Mouse (Mus musculus) MEL (cell line): ENCODE measurements at regions not wholly inside any gene's neighbourhood (a gene's known extent, or its start where the extent isn't known, plus 50 kb on each side); places are given as distances from the start of the nearest gene placed in this dataset.

Source experiments
- DNase-seq: peaks from one replicate; pipeline ENCODE4 v3.0.0; 2011; ENCODE audit warnings: low read depth, low spot score
- H3K27ac ChIP-seq: 2 replicates; pipeline ENCODE4 v1.5.1; 2012; ENCODE audit warnings: low read depth, mild to moderate bottlenecking, control low read depth, low read length, moderate library complexity; ENCODE audit not compliant: control insufficient read depth
- H3K27me3 ChIP-seq, 2 experiments: fragments of 150-350 bp in 1 of 2; sonication (generic) in 1 of 2; 2 replicates each; pipeline ENCODE4 v1.6.1; 2012; ENCODE audit warnings: low read length in 2 of 2, mild to moderate bottlenecking in 2 of 2, improper control_type of control experiment in 1 of 2, moderate library complexity in 1 of 2; ENCODE audit not compliant: insufficient read depth in 2 of 2, control insufficient read depth in 1 of 2
- H3K36me3 ChIP-seq, 2 experiments: 2 replicates each; pipeline ENCODE4 v1.6.1; 2012 to 2014; ENCODE audit warnings: low read length in 2 of 2, improper control_type of control experiment in 1 of 2, inconsistent platforms in 1 of 2, mild to moderate bottlenecking in 1 of 2; ENCODE audit not compliant: insufficient read depth in 2 of 2, control insufficient read depth in 1 of 2
- H3K4me1 ChIP-seq, 2 experiments: fragments of 150-350 bp in 1 of 2; sonication (generic) in 1 of 2; 2 replicates each; pipeline ENCODE4 v1.6.1; 2012; ENCODE audit warnings: low read length in 2 of 2, improper control_type of control experiment in 1 of 2, mild to moderate bottlenecking in 1 of 2; ENCODE audit not compliant: insufficient read depth in 2 of 2, control insufficient read depth in 1 of 2
- H3K4me3 ChIP-seq, 2 experiments: fragments of 150-350 bp in 1 of 2; sonication (generic) in 1 of 2; 2 replicates each; pipeline ENCODE4 v1.5.1; 2012; ENCODE audit warnings: low read depth in 2 of 2, low read length in 2 of 2, mild to moderate bottlenecking in 2 of 2, moderate library complexity in 2 of 2, control low read depth in 1 of 2, improper control_type of control experiment in 1 of 2; ENCODE audit not compliant: control insufficient read depth in 1 of 2, insufficient read depth in 1 of 2
- H3K79me2 ChIP-seq: 2 replicates; pipeline ENCODE4 v1.6.1; 2012; ENCODE audit warnings: mild to moderate bottlenecking, low read length, moderate library complexity; ENCODE audit not compliant: control insufficient read depth, poor library complexity, insufficient read depth
- H3K9ac ChIP-seq: 2 replicates; pipeline ENCODE4 v1.6.1; 2012; ENCODE audit warnings: low read depth, mild to moderate bottlenecking, control low read depth, low read length, moderate library complexity; ENCODE audit not compliant: control insufficient read depth, poor library complexity, severe bottlenecking
- H3K9me3 ChIP-seq: fragments of 150-350 bp; sonication (generic); replicated peaks from 2 replicates; pipeline ENCODE4 v1.6.1; 2012; ENCODE audit warnings: mild to moderate bottlenecking, low read length, improper control_type of control experiment, moderate library complexity; ENCODE audit not compliant: insufficient read depth
- E2F4 ChIP-seq: IDR thresholded peaks from 2 replicates; pipeline ENCODE4 v1.6.1; 2011; ENCODE audit warnings: low read depth, low read length, improper control_type of control experiment, borderline replicate concordance
- EP300 ChIP-seq, 2 experiments: IDR thresholded peaks; 2 replicates each; pipeline ENCODE4 v1.6.1; 2011; ENCODE audit warnings: improper control_type of control experiment in 2 of 2, low read length in 2 of 2, low read depth in 1 of 2, mild to moderate bottlenecking in 1 of 2
- ETS1 ChIP-seq: IDR thresholded peaks from 2 replicates; pipeline ENCODE4 v1.6.1; 2012; ENCODE audit warnings: low read depth, mild to moderate bottlenecking, inconsistent platforms, low read length, improper control_type of control experiment, moderate library complexity
- HCFC1 ChIP-seq: IDR thresholded peaks from 2 replicates; pipeline ENCODE4 v1.6.1; 2012; ENCODE audit warnings: low read depth, mild to moderate bottlenecking, inconsistent platforms, low read length, improper control_type of control experiment, moderate library complexity
- JUND ChIP-seq: IDR thresholded peaks from 2 replicates; pipeline ENCODE4 v1.6.1; 2011; ENCODE audit warnings: low read depth, mild to moderate bottlenecking, improper control_type of control experiment, low read length
- KAT2A ChIP-seq: conservative IDR thresholded peaks from 2 replicates; pipeline ENCODE4 v1.6.1; 2012; ENCODE audit warnings: low read depth, low read length, improper control_type of control experiment, inconsistent platforms
- MAFK ChIP-seq: IDR thresholded peaks from 2 replicates; pipeline ENCODE4 v1.6.1; 2011; ENCODE audit warnings: low read depth, mild to moderate bottlenecking, low read length, improper control_type of control experiment, borderline replicate concordance
- MXI1 ChIP-seq: IDR thresholded peaks from 2 replicates; pipeline ENCODE4 v1.6.1; 2011; ENCODE audit warnings: mild to moderate bottlenecking, low read depth, low read length, improper control_type of control experiment
- MYB ChIP-seq: IDR thresholded peaks from 2 replicates; pipeline ENCODE4 v1.6.1; 2011; ENCODE audit warnings: mild to moderate bottlenecking, low read depth, low read length, improper control_type of control experiment
- NRF1 ChIP-seq: IDR thresholded peaks from 2 replicates; pipeline ENCODE4 v1.6.1; 2014; ENCODE audit warnings: low read depth, mild to moderate bottlenecking, inconsistent platforms, low read length, improper control_type of control experiment, moderate library complexity; ENCODE audit not compliant: poor library complexity, insufficient read depth, severe bottlenecking
- POLR2AphosphoS2 ChIP-seq: IDR thresholded peaks from 2 replicates; pipeline ENCODE4 v1.6.1; 2011; ENCODE audit warnings: low read length, improper control_type of control experiment
- POLR2AphosphoS5 ChIP-seq: IDR thresholded peaks from 2 replicates; pipeline ENCODE4 v1.6.1; 2012; ENCODE audit warnings: low read depth, borderline replicate concordance, mild to moderate bottlenecking, inconsistent platforms, low read length, moderate library complexity, mixed read lengths
- RAD21 ChIP-seq: IDR thresholded peaks from 2 replicates; pipeline ENCODE4 v1.6.1; 2011; ENCODE audit warnings: mild to moderate bottlenecking, low read depth, low read length, improper control_type of control experiment
- RCOR1 ChIP-seq: IDR thresholded peaks from 2 replicates; pipeline ENCODE4 v1.6.1; 2012; ENCODE audit warnings: low read depth, mild to moderate bottlenecking, inconsistent platforms, low read length, improper control_type of control experiment
- SIN3A ChIP-seq: IDR thresholded peaks from 2 replicates; pipeline ENCODE4 v1.6.1; 2012; ENCODE audit warnings: low read length, improper control_type of control experiment, inconsistent platforms
- TBP ChIP-seq: IDR thresholded peaks from 2 replicates; pipeline ENCODE4 v1.8.0; 2011; ENCODE audit warnings: low read depth, low read length, improper control_type of control experiment
- TCF12 ChIP-seq: IDR thresholded peaks from 2 replicates; pipeline ENCODE4 v1.6.1; 2014; ENCODE audit warnings: low read depth, mild to moderate bottlenecking, inconsistent platforms, low read length, improper control_type of control experiment, moderate library complexity
- UBTF ChIP-seq: IDR thresholded peaks from 2 replicates; pipeline ENCODE4 v1.6.1; 2012; ENCODE audit warnings: low read depth, mild to moderate bottlenecking, inconsistent platforms, low read length, improper control_type of control experiment, moderate library complexity, borderline replicate concordance; ENCODE audit not compliant: insufficient read depth
- ZC3H11A ChIP-seq: IDR thresholded peaks from 2 replicates; pipeline ENCODE4 v1.6.1; 2012; ENCODE audit warnings: low read depth, mild to moderate bottlenecking, inconsistent platforms, low read length, improper control_type of control experiment
- ZKSCAN1 ChIP-seq: IDR thresholded peaks from 2 replicates; pipeline ENCODE4 v1.6.1; 2012; ENCODE audit warnings: low read depth, mild to moderate bottlenecking, inconsistent platforms, low read length, improper control_type of control experiment, moderate library complexity

DNA sequence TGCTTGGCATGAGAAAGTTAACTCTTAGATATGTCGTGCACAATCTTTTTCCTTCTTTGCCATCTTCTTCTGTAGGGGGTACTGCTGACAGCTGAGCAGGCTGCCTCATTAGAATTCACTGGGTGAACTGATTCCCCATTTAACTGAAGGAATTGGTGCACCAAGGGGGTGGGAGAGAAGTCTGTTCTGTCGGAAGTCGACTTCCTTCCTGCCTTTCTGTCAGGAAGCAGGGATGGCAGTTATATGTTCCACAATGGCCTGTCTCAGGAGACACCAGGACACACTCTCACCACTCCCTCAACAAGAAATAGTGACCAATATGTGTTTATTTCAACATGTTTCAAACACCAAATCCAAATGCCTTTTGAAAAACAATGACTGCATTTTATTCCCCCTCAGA is 142.9 kb downstream of the Mid1ip1 start:
- Histone ChIP-seq H3K9me3 (no peaks in the 10 kb centered on the region), H3K4me1 (no peaks in the 10 kb centered on the region), H3K4me3 (no peak overlapping the region), H3K79me2 (no peaks in the 10 kb centered on the region), H3K36me3 (no peaks in the 10 kb centered on the region), H3K27me3 (no peaks in the 10 kb centered on the region), H3K9ac (no peak overlapping the region), H3K27ac (no peak overlapping the region)
- DNase-seq: no peak
- TF ChIP-seq ZKSCAN1 (no peak), E2F4 (no peak), TBP (no peak), SIN3A (no peak)

DNA sequence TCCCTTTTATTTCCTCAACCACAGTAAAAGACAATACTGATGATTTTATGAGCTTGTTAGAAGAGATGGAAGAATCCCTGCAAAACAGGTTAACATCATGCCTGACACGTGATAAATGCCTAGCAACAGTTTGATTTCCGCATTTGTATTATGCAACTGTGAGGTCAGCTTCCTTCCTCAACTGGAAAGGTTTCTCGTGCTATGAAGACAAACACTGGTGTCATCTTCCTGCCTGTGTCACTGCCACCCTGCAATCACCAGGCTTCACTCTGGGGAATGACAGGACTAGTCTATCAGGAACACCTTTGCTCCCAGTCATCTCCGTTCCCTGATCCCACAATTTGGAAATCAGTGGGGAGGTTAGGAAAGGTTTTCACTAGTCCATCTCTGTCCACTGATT is 156.8 kb downstream of the Mid1ip1 start:
- DNase-seq: no peak
- no peak for TF ChIP-seq MYB
- no peak for TF ChIP-seq E2F4
- TF ChIP-seq TBP: no peak
- no peak for TF ChIP-seq HCFC1
- no peak for TF ChIP-seq RCOR1
- no peak for TF ChIP-seq POLR2AphosphoS5
- no peak for TF ChIP-seq UBTF
- no peak for TF ChIP-seq NRF1
- no peak for TF ChIP-seq MXI1
- TF ChIP-seq TCF12: no peak
- TF ChIP-seq RAD21: no peak
- no peak for TF ChIP-seq MAFK
- no peak for TF ChIP-seq EP300 (IDR thresholded peaks at IDR 0.05; ENCODE audit: low read depth in 1 of 2, low read length in 2 of 2)
- no peak for TF ChIP-seq ZKSCAN1
- no peak for TF ChIP-seq POLR2AphosphoS2
- TF ChIP-seq ETS1: no peak
- no peak for TF ChIP-seq JUND
- no peak for TF ChIP-seq ZC3H11A
- TF ChIP-seq KAT2A: no peak
- no peaks in the 10 kb centered on the region for H3K36me3 ChIP-seq
- H3K4me3 ChIP-seq: no peak overlapping the region
- H3K4me1 ChIP-seq: no peaks in the 10 kb centered on the region
- H3K79me2 ChIP-seq: no peaks in the 10 kb centered on the region
- H3K9ac ChIP-seq: no peak overlapping the region
- H3K27me3 ChIP-seq: no peaks in the 10 kb centered on the region
- no peaks in the 10 kb centered on the region for H3K9me3 ChIP-seq
- no peak overlapping the region for H3K27ac ChIP-seq
